Mouse (Mus musculus) retina, postnatal 1 day (tissue): ENCODE measurements around the gene Unc45b.

Source experiments
- DNase-seq: peaks from one replicate; pipeline ENCODE4 v3.0.0-alpha.2; 2012

Gene Unc45b

DNA sequence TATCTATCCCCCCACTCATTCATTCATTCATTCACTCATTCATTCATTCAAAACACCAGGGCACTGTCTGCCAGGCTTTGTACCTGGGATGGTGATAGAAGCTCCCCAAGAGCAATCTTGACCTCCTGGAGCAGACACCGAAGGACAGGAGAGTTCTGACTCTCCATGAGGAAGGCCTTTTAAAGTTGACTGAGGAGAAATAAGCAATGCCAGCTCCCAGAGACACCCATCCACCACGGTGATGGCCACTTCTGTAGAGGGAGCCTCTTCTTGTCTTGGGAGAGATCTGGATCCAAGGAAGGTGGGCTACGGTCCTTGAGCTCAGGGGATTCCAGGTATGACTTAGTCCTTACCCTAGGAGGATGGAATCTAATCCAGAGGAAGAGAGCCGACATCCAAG lies at the start of gene Unc45b:
TSS of gene Unc45b (plus strand) at position 301 of the 400 bp plus-strand sequence.
- DNase-seq, result no peak

DNA sequence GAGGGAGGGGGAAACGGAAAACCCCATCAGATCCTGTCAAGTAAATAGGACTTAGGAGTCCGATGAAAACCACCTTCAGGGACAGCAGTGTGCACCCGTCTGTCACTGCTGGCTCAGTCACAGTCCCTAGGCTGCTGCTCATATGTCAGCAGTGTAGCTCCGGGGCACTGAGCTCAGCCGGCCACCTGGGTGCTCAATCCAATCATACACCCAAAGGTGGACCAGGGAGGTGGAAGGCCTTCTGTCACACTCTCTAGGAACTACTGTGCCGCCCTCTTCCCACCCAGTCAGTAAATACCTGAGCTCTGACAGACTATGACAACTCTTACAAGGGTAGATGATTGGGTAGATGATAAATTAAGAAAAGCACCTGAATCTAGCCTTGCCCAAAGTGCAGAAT lies 49.6 kb upstream of the Unc45b start:
- DNase-seq, result no peak

DNA sequence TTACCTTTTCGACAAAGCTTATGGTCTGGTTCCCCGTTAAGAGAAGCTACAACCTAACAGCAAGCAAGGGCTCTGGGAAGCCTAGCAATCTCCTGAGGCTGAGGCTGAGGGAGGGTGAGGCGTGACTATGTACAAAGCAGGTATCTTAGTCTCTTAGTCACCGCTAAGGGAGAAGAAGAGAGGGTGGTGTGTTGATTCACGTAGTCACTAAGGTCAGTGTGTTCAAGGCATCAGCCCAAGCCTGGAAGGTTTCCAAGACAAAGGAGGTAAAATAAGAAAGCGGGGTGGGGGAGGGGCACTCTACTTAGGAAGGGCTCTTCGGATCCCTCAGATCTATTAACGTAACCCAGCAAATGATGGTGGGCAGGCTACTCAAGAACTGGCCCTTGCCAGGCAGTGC lies 48.8 kb upstream of the Unc45b start:
- no peak for DNase-seq

GRCm38 (mm10) chr11:82862638-82863037 lies 47.7 kb upstream of the Unc45b start:
- no peak for DNase-seq

DNA sequence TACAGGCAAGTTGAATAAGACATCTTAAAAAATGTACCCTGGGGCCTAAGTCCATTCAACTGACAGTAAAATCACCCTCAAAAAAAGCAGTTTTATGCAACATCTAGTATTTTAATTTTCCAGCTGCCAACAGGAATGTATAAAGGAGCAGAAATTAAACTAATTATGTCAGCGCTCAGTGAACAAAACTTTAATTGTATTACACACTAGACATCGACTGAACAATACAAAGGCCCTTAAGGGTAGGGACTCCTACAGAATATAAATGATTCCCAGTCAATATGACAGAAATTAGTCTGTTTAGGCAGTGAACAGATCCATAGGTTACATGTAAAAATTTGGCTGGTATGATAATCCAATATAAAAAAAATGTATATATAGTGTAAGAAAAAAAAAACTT lies 47.3 kb upstream of the Unc45b start:
- DNase-seq, result peak; percentile 62

DNA sequence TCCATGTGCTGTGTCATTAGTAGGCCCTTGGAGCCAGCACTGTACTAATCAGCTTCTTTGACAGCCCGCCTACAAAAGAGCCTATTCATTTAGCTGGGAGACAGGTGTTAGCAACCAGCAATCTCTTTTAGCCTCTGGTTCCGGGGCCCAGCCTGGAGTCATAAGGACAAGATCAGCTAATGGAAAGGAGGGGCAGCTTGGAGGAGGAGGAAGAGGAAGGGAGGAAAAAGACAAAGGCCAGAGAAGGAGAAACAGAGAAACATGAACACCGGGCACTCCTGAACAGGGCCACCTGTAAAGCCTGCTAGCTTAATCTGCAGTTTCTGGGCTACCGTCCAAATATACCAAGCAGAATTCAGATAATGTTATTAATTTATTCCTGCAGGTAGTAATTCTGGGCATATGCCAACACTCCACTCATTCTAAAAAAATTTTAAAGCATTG lies 46.8 kb upstream of the Unc45b start:
- peak; percentile 75 for DNase-seq

- no peak for DNase-seq
These were observed 44.4 kb upstream of the Unc45b start for GRCm38 (mm10) chr11:82865957-82866356.

GRCm38 (mm10) chr11:82866850-82867564 lies 43.3 kb upstream of the Unc45b start:
- DNase-seq, result no peak

DNA sequence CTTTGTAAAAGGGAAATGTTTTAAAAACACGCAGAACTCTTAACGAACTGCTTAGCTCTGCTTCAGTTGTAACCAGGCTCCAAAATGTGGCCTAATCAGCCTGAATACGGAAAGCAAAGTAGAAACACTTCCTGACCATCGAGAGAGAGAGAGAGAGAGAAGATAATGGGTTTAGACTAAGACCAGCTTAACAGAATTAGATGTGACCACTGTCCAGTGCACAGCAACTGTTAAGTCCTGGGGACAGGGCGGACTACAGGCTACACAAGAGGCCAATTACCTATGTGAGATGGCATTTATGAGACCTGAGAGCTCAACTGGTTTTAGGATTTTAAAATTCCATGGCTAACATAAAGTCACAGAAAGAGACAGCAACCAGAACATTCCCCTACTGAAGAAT lies 42.4 kb upstream of the Unc45b start:
- DNase-seq, result peak; percentile 61

GRCm38 (mm10) chr11:82869506-82870172 lies 40.7 kb upstream of the Unc45b start:
- DNase-seq, result no peak

DNA sequence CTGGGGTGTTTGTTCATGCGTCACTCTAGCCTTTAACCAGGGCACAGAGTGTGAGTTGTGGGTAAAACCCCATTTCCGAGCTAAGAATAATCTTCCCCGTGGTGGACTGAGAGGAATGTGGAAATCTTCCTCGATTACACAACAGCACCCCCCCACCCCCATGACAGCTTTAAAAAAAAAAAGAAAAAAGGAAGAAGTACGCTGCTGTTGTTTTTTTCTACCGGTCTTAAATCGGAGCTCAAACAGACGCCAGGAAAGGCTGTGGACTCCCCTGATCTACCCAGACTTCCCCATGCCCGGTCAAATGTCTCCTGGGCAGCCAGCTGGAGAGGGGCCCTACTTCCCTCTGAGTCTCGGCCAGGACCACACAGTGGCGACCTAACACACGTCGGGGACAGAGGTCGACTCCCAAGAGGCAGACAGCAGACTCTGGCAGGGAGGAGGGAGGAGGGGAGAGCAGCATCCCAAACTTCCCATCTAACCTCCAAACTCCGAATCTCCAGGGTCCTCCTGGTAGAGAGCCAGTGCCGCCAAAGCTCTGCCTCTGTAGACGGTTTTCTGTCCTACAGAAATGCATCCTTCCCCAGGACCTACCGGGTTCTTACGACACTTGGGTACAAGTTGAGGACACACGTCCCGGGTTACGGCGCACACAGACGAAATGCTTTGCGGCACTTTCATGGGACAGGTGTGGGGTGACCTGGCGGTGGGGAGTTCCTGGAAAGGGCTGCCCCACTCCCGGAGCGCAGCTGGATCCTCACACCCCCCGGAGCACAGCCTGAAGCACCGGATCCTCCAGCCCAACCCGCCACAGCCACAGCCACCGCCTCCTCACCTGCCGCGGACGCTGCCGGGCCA lies 39.9 kb upstream of the Unc45b start:
- DNase-seq, result peak; percentile 63

GRCm38 (mm10) chr11:82871031-82871446 lies 39.3 kb upstream of the Unc45b start, which contains the start of gene Rffl:
Rffl (minus strand) TSS chr11:82871210.
- DNase-seq, result peak; percentile 94

DNA sequence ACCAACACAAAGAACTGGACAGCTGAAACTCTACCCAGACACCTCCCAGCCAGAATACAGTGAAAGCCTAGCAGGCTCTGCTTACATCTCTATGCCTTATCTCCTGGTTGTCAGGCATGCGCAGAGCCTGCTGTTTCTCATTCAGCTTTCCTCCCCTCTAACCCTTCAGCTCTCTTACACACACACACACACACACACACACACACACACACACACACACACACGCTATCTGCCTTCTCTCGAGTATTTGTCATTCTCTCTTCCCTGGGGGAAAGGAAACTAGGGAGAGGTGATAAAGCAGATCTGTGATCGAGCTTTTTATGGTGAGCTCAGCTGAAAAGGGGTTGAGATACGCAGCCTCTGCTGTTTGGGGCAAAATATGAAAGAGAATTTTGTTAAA lies 35.4 kb upstream of the Unc45b start:
- DNase-seq, result no peak

- DNase-seq, result no peak
These were observed 34.7 kb upstream of the Unc45b start for GRCm38 (mm10) chr11:82875631-82876030.

- DNase-seq, result no peak
These were observed 32.5 kb upstream of the Unc45b start for GRCm38 (mm10) chr11:82877726-82878344.

DNA sequence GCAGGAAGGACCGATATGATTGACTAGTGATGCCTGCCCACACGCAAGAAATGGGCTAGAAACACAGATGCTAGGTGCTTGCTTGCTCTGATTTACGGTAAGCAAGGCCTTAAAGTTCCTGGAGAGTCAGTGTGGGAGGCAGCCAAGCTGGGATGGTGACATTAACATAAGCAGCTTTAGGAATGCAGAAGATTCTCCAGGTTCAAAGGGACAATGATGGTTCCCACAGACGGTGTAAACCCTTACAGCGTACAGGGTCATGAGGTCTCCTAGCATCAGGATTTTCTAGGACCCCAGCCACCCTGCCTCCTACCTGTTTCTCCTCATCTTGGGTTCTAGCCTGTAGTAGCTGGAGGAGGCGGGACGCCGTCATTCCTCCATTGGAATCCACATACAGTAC lies 27.2 kb upstream of the Unc45b start:
- no peak for DNase-seq

DNA sequence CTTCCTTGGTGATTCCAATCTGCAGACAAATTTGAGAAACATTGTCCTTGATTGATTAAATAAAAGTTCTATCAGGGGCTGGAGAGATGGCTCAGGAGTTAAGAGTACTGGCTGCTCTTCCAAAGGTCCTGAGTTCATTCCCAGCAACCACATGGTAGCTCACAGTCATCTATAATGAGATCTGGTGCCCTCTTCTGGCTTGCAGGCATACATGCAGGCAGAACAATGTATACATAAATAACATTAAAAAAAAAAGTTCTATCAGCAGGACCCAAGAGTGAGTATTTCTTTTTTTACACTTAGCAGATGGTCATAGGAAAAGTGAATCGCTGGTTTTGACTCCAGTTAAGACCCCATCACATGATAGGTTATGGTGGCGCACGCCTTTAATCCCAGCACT lies 23.8 kb upstream of the Unc45b start:
- peak; percentile 17 for DNase-seq

DNA sequence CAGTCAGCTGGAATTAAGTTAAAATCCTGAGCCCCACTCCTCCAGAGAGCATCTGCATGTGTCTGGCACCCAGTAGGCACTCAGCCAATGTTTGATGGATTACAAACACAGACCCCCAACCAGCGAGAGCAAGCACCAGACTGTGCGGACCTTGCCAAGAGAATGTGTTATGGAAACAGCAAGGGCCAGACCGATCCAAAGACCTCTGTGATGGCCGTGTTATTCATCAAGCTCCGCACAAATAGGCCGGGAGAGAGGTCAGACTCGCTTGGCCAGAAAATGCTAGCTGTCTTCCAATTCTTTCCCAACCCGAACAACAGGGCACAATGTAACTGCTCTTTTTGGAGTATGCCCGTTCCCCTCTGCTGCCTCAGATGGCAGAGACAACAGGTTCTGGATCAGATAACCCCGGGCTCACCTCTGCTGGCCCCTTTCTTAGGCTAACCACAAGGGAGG lies 21.8 kb upstream of the Unc45b start:
- DNase-seq, result no peak

GRCm38 (mm10) chr11:82889524-82890341 lies 20.6 kb upstream of the Unc45b start:
- peak; percentile 51 for DNase-seq

DNA sequence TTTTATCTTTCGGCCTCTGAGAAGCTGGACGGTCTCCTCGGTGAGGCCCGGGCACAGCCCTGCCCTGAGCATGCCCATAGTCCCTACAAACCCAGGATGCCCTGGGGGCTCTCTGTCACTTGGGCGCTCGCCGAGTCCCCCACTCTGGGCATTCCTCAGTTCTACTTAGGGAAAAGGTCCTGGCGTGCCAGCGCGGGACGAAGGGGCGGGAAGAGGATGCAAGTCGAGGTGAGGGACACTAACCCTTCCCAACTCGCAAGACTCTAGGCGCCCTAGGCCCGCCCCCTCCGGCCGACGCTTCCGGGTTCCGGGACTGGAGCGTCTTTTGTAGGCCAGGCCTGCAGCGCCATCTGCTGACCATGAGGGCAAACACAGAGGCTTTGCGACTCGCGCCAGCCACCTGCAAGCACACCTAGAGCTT lies 20.0 kb upstream of the Unc45b start, which contains the start of gene Rad51d:
TSS of gene Rad51d (minus strand) at position 273 of the 421 bp plus-strand sequence.
- peak; percentile 95 for DNase-seq

- no peak for DNase-seq
These were observed 18.4 kb upstream of the Unc45b start, which contains the start of gene Fndc8 for GRCm38 (mm10) chr11:82891936-82892335. Fndc8 (plus strand) TSS chr11:82892124.

DNA sequence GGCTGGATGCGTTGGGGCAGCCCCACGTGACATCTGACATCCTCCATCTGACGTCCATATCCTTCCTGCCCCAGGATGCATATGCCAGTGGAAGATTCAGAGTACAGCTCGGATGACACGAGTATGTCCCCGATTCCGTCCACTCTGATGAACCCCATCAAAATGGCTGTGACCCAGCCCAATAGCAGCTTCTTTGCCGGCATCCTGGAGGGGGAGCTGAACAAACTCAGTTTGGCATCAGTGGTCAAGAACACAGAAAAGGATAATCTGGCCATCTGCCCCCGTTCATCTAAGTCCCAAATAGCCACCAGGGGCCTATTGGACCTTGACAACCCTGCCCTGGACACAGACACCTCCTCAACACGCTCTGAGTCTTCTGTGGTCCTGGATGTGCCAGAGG lies 12.9 kb upstream of the Unc45b start:
- no peak for DNase-seq
